Mouse (Mus musculus): Measurements from ENCODE around the gene Asb11.

The Asb11 gene

DNA sequence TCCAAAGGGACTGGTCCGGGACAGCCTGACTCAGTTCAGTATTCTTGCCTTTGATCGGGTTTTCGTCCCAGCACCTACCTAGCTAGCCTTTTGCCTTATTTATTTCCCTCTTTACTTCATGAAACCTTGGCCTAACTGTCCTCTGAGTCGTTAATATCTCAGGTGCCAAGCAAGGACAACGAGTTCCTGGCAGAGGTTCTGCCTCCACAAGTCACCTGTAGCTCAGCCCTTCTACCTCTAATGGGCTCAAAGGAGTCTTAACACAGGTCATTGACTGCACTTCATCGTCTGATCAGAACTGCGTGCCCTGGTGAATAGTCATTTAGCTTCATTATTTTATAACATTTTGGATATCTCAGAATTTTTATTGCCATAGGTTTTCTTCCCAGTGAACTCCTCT, 2.7 kb downstream of the Asb11 start:
- in situ Hi-C loops (cut with MboI; ENCODE audit: unreplicated experiment in 2 of 2): loop anchor here in 1 of 2 experiments (25.0 kb wide), 1 partner anchor 1527 kb away; the partner anchor contains the start of gene Ctps2

DNA sequence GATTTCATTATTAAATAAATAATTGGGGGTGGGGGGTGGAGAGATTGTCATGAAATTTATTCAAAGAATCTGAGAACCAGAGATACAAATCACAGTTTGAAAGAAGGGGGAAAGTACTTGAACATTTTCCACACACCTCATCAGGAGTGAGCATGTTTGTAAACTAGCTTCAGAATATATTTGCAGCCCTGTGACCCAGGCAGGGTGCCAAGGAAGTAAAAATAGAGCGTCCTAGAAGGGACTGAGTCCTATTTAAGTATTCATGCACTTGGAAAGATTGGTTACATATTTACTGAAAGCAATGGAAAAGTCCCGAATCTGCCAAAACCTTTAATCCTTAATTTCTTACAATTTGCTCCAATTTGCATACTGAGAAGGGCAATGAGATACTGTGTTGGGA, 3.3 kb downstream of the Asb11 start:
- in situ Hi-C loops (cut with MboI; ENCODE audit: unreplicated experiment in 2 of 2): loop anchor here in 1 of 2 experiments (25.0 kb wide), 1 partner anchor 1528 kb away; the partner anchor contains the start of gene Ctps2

DNA sequence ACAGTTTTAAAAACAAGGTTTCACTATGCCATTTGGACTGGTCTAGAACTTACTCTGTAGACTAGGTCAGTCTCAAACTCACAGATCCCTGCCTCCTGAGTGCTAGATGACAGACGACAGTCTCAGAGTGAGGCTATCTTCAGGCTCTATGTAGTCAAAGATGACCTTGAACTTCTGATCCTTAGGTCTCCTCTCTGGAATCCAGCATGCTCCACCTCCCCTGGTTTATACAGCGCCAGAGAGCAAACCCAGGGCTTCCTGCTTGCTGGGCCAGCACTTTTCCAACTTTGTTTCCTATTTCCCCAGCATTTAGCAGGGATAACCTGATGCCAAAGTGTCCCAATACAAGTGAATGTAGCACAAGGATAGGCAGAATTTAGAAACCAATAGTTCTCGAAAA, 3.9 kb downstream of the Asb11 start:
- in situ Hi-C loops (cut with MboI; ENCODE audit: unreplicated experiment in 2 of 2): loop anchor here in 1 of 2 experiments (25.0 kb wide), 1 partner anchor 1528 kb away; the partner anchor contains the start of gene Ctps2

DNA sequence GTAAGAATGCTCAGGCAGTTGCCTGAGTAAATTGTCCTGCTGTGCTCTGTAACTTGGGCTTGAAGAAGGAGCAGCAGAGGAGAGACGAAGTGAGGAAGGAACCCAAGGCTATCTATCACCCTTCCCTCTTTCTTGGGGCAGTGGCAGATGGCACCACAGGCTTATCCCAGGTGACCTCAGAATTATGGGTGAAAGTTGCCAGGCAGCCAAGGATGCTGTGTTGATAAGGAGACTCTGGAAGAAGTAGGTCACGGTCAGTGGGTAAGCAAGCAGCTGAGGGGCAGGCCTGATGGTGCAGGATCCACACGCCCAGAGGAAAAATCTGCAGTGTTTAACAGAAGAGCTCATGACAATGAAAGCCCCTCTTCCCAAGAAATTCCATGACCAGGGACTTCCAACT, 4.5 kb downstream of the Asb11 start:
- in situ Hi-C loops (cut with MboI; ENCODE audit: unreplicated experiment in 2 of 2): loop anchor here in 1 of 2 experiments (25.0 kb wide), 1 partner anchor 1529 kb away; the partner anchor contains the start of gene Ctps2

DNA sequence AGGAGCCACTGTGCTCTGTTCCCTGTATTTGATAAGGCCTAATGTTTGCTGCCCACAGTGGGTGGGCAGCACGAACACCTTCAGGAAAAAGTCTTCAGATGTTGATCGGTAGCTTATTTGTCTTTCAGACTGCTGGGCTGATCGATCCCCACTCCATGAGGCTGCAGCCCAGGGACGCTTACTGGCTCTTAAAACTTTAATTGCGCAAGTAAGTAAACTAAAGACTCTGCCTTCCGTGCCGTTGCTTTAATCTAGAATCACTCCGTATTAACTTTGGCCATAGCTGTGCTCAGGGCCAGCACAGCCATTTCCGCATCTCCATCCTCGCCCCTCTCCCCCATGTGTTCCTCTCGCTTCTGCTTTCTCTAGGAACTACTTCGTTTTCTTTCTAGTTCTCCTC, 8.8 kb downstream of the Asb11 start:
- in situ Hi-C loops (cut with MboI; ENCODE audit: unreplicated experiment in 2 of 2): loop anchor here in 1 of 2 experiments (5.0 to 25.0 kb wide), 2 partner anchors 258 to 1533 kb away; partner anchors contain the start of gene Ctps2

DNA sequence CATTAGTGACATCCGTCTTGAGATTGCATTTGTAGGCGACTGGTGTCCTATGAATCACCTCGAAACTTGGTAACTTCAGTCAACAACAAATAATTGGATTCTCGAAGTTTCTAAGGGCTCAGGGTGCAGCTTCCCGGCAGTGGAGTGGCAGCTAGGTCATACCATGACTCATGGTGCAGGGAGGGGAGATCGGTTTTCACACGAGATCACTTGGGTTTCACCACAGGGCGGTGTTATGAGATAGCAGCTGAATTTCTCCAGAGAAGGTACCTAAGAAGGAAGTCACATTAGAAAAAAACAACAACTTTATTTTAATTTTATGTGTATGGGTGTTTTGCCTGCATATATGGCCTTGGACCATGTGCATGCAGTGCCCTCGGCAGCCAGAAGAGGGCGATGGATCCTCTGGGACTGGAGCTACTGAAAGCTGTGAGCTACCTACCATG, 9.3 kb downstream of the Asb11 start:
- in situ Hi-C loops (cut with MboI; ENCODE audit: unreplicated experiment in 2 of 2): loop anchor here in 1 of 2 experiments (5.0 to 25.0 kb wide), 2 partner anchors 259 to 1534 kb away; partner anchors contain the start of gene Ctps2

DNA sequence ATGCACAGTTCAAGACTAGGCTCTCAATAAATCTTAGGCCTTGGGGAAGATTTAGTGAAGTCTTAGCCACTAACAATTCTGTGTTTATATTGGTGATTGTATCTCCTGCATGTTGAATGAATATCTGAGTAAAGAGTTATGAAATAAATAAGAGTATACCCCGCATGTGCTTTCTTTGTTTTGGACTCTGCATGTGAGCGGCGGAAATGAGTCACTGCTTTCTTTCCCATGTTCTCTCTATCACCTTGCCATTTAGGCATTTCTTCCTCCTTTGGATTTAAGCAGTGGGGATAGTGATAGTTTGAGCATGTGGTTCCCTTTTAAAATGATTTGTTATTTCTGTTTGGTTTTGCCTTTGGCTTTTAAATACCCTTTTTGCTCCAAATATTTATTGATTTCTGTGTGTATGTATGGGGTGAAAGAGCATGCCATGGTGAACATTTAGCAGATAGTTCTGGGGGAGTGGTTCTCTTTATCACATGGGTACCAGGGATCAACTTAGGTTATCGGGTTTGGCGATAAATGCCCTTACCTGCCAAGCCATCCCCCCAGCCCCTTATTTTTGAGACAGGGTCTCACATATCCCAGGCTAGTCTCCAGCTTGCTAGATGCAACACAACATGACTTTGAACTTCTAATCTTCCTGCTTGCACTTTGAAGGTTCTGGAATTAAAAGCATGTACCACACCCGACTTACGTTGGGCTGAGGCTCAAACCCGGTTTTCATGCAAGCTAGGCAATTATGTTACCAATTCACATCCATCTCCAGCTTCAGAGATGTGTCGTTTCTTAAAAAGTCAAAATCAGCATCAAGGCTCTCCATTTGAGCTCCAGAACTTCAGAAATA, 10.3 kb downstream of the Asb11 start:
- in situ Hi-C loops (cut with MboI; ENCODE audit: unreplicated experiment in 2 of 2): loop anchor here in 1 of 2 experiments (5.0 to 25.0 kb wide), 2 partner anchors 260 to 1535 kb away; partner anchors contain the start of gene Ctps2

DNA sequence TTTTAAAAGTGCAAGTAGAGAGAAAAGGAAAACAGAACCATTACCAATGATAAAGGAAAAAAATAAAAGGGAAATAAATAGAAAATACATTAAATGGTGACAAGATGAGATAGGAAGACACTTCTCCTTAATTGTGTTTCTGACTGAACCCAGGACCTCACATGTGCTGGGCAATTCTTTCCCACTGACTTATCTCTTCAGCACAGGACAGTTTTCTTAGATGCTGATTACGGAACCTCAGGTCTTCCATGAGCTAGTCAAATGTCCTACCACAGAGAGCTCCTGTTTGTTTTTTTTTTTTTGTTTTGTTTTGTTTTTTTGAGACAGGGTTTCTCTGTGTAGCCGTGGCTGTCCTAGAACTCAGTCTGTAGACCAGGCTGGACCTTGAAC, 10.9 kb downstream of the Asb11 start:
- in situ Hi-C loops (cut with MboI; ENCODE audit: unreplicated experiment in 2 of 2): loop anchor here in 1 of 2 experiments (5.0 to 25.0 kb wide), 2 partner anchors 260 to 1535 kb away; partner anchors contain the start of gene Ctps2

DNA sequence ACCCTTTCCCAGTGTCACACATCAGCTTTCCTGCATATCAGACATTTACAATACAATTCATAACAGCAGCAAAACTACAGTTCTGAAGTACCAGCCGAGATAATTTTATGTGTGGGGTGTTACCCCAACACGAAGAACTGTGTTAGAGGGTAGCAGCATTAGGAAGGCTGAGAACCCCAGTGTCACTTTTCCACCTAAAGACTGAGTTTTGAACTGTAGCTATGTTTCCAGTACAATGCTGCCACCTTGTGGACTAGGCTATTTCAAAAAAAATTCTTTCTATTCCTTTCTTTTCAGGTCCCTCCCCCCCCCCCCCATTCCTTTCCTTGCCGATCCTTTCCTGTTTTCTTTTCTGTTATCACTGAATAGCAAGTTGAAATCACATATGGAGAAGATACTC, 12.4 kb downstream of the Asb11 start:
- in situ Hi-C loops (cut with MboI; ENCODE audit: unreplicated experiment in 2 of 2): loop anchor here in 1 of 2 experiments (5.0 to 25.0 kb wide), 2 partner anchors 262 to 1537 kb away; partner anchors contain the start of gene Ctps2

DNA sequence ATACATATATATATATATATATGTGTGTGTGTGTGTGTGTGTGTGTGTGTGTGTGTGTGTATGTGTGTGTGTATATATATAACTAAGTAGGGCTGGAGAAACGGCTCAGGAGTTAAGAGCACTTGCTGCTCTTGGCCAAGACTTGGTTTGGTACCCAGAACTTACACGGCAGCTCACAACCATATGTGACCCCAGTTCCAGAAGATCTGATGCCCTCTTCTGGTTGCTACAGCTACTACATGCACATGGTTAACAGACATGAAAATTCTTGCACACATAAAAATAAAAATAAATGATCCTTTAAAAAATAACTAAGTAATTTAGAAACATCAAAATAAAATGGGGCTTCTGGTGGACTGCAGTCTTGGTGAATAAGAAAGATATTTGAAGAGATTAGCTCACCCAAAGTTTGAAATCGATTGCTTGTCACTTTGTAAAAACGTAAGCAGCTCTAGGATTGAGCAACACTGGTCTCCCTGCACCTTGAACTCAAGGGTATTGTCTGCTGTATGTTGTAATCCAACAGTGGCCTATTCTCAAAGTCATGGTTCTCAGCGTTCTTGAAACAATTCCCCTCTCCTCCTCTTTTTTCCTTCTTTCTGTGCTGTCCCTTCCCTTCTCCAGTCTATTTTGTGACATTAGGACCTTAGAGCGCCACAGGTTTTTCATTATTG, 22.5 kb downstream of the Asb11 start:
- in situ Hi-C loops (cut with MboI; ENCODE audit: unreplicated experiment in 2 of 2): no loop called here

DNA sequence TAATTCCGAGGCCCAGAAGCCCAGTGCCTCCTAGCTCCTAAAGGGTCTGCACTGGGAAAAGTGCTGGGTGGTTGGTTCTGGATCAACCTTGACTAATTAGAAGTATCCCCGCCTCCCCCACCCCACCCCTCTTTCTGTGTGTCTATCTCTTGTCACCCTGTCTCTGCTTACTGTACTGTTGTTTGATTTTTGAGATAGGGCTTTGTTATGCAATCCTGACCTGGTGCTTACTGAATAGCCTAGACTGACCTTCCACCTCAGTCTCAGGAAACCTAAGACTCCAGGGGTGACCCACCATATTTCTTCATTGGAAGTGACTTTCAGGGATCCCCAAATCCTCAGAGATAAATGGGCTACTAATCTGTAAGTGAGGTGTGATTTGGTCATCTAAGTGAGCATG, 65.5 kb downstream of the Asb11 start:
- in situ Hi-C loops (cut with MboI; ENCODE audit: unreplicated experiment in 2 of 2): no loop called here

DNA sequence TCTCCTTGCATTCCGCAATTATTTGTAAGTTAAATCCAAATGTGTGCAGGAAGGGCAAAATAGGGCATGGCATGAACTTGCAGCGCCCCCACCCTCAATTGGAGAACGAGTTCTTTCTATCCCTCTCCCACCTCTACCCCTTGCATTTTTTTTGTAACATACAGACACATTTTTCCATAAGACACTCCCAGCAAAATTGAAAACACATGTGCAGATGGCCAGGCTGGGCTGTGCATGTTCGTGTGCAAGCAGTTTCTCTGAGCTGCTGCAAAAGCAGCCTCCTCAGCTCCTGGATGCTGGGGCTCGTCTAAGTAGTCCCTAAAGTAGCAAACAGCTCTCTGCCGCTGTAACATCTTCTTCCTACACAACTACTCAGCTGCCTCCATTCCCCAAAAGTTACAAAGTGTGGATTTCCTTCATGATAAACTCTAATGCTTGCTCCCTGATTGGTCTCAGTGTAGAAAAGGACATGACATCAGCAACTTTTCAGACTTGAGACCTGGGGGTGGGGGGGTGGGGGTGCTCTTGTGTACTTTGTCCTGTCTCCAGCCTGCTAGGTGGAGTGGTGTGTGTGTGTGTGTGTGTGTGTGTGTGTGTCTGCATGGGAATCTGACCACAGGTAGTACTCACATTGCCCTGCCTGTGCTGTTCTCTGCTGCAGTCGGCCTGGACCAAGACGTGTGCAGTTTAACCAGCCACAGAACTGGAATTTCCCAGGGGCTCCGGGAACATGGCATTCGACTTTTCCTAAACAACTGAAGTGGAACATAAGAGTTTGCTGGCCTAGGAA, 69.1 kb downstream of the Asb11 start, which contains the start of gene Asb9:
Asb9 (plus strand) TSS at position 619 of the 790 bp plus-strand sequence.
- in situ Hi-C loops (cut with MboI; ENCODE audit: unreplicated experiment in 2 of 2): no loop called here

DNA sequence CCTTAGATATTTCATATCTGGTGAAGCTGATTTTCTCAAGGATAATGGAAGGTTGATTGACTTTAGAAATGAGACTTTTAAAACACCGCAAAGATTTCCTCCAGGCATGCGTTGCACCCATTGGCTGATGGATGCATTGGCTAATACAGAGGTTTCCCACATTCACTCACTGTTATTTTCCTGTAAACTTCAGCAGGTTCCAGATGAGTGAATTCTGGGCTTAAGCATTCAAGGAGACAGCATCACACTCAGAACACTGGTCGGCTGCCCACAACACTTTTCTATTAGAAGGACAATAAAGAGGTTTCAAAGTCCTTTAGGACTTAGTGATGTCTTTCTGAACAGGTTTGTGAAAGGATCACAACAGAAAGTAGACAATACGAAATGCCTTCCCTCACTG, 70.3 kb downstream of the Asb11 start:
- in situ Hi-C loops (cut with MboI; ENCODE audit: unreplicated experiment in 2 of 2): no loop called here

DNA sequence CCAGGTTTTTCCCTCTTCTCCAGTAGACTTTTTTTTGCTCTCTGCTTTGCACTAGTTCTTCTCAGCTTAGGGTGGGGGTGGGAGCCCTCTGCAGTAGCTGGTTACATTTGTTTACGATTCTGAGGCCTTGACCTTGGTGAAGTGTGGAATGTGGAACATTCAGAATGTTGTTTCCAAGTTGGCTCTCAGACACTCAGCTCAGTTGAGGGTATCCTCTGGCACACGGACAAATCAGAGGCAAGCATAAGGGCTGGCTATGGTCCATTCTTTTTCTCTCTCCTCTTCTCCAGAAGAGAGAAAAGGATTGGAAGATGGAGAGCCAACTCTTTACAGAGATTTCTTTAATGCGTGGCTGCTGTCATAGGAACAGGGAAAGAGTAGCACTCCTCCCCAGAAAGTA, 71.9 kb downstream of the Asb11 start:
- in situ Hi-C loops (cut with MboI; ENCODE audit: unreplicated experiment in 2 of 2): no loop called here

Measured in v-Abl transformed pro-B cells (cell line).